Mouse (Mus musculus): ENCODE measurements around the gene Tsn. TPM values are rescaled to one million over a fixed set of nuclear protein-coding genes. Genes with fewer than 3 reads are reported as not detected.

The Tsn gene
- polyA plus RNA-seq (2014; fragmentation: Illumina TruSeq; extraction: RNeasy Lipid Tissue Mini Kit (QIAGEN cat#74804); ENCODE audit: low read depth, low replicate concordance), result 50.4 TPM

DNA sequence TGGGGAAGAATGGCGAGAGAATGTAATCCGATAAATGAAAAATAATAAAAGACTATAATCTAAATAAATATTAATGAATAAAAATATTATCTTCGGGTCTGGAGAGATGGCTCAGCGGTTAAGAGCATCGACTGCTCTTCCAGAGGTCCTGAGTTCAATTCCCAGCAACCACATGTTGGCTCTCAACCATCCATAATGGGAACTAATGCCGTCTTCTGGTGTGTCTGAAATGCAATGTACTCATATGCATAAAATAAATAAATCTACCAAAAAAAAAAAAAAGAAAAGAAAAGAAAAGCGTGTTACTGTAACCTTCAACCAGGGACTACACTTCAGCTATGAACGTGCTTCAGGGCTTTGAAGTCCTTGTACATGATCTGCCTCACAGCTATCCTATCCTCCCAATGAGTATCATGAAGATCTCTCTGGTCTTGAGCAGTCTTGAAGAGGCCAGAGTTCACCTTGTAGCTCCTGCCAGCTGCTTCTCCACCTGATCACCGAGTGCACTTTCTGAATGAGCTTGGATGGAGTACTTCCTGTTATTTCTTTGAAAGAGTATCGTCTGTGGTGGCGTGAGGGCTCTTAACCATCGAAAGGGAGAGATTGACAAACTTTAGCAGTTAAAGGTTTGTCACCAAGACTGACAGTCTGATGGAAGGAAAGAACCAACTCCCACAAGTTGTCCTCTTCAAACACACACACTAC lies at the start of gene Tsn:
TSS of gene Tsn (minus strand) at position 118 of the 705 bp plus-strand sequence.

DNA sequence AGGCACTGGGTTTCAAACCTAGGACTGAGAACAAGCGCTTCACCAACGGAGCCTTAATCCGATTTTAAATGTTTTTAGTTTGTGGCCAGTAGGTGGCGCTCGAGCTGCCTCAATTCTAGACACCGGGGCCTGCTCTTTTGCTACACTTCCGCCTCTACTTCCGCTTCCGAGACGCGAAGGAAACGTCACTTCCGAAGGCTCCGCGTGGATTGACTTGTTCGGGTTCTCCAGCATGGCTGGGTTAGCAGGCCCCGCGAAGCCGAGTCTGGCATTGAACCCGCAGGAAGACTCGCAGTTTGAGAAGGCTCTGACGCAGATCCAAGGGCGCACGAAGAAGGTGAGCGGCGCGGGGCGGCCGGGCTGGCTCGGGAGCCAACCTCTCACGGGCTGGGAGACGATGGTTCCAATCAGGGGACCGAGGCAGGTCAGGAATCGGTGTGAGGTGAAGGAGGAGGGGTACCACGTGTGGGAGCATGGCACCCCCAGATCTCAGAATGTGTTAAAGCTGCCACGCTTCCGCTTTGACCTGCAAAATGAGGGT lies 10.2 kb upstream of the Tsn start, which contains the start of gene Nifk:
TSS of gene Nifk (plus strand) at position 179 of the 541 bp plus-strand sequence.

Other genes with a start within 250 kb of the Tsn start
- gene Gm29106, start 135.2 kb downstream of the Tsn start, polyA plus RNA-seq (2014; fragmentation: Illumina TruSeq; extraction: RNeasy Lipid Tissue Mini Kit (QIAGEN cat#74804); ENCODE audit: low read depth, low replicate concordance), result not detected
- gene Nifk, start 10.1 kb upstream of the Tsn start, polyA plus RNA-seq (2014; fragmentation: Illumina TruSeq; extraction: RNeasy Lipid Tissue Mini Kit (QIAGEN cat#74804); ENCODE audit: low read depth, low replicate concordance), result 39.4 TPM
- 5.9 TPM for gene Clasp1, start 77.3 kb upstream of the Tsn start, polyA plus RNA-seq (2014; fragmentation: Illumina TruSeq; extraction: RNeasy Lipid Tissue Mini Kit (QIAGEN cat#74804); ENCODE audit: low read depth, low replicate concordance)